Mouse (Mus musculus) E14TG2a.4 (cell line): Measurements from ENCODE around the gene Rgma.

Experiments used
- CTCF ChIP-seq: conservative IDR thresholded peaks from 2 replicates; pipeline ENCODE4 v1.5.1; 2014; ENCODE audit warnings: low read length
- NANOG ChIP-seq: IDR thresholded peaks from 2 replicates; pipeline ENCODE4 v1.6.1; 2014; ENCODE audit warnings: borderline replicate concordance, low read length, mixed read lengths

GRCm38 (mm10) chr7:73391002-73391517 lies 15.8 kb downstream of the Rgma start:
- no peak for TF ChIP-seq CTCF
- TF ChIP-seq NANOG = no peak
